Mouse (Mus musculus) adrenal gland, postnatal 14 days (tissue): ENCODE results near the gene Nol7. TPM values are rescaled to one million over a fixed set of nuclear protein-coding genes. Genes with fewer than 3 reads are reported as not detected.

Experiments used
- DNase-seq: peaks from one replicate; pipeline ENCODE4 v3.0.0; 2021; ENCODE audit warnings: mixed read lengths
- long read RNA-seq, 2 experiments: library from polyadenylated mRNA; stranded (forward); transcript quantifications; one replicate each; pipeline ENCODE4 v2.0.0; 2021
- total RNA-seq: library from RNA; stranded (reverse); gene quantifications from 2 replicates; pipeline ENCODE4 v1.2.3, GENCODE M21; 2021

Nol7 gene
- total RNA-seq, result 107 and 108 TPM in 2 replicates
- long read RNA-seq, experiment 1, transcript Nol7-201 (8 exons, 1,800 nt), result major isoform, 62 of 151 reads
- long read RNA-seq, experiment 1, partial matches to known transcripts, result 84 of 151 reads
- long read RNA-seq, experiment 1, other reads (novel, unspliced or antisense), result 3 of 151 reads
- long read RNA-seq, experiment 2, transcript Nol7-201 (8 exons, 1,800 nt), result major isoform, 50 of 135 reads
- long read RNA-seq, experiment 2, partial matches to known transcripts, result 80 of 135 reads
- long read RNA-seq, experiment 2, other reads (novel, unspliced or antisense), result 4 of 135 reads

- DNase-seq, result peak; percentile 97
Measured at GRCm38 (mm10) chr13:43398297-43399080, at the start of gene Nol7. Gene Nol7 (plus strand): TSS chr13:43398390.

DNA sequence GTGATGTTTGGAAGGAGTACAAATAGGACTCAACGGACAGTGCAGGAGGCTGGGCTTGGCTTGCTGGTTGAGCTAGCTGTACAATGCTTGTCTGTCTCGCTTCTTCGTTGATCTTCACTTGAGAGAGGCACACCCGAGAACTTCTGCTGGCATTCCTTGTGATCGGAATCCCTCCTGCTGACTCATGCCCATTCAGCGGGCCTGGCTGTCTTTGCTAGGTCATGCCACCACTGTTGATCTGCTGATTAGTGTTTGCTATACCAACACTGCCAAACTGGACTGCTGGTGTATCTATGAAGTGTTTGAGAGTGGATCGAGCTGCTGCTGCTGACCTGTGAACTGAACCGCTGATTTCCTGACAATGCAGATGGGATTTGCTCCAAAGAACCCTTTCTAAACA is 48.8 kb upstream of the Nol7 start:
- DNase-seq, result no peak

GRCm38 (mm10) chr13:43350489-43351169 is 47.6 kb upstream of the Nol7 start:
- no peak for DNase-seq

GRCm38 (mm10) chr13:43353356-43353755 is 44.8 kb upstream of the Nol7 start:
- no peak for DNase-seq

DNA sequence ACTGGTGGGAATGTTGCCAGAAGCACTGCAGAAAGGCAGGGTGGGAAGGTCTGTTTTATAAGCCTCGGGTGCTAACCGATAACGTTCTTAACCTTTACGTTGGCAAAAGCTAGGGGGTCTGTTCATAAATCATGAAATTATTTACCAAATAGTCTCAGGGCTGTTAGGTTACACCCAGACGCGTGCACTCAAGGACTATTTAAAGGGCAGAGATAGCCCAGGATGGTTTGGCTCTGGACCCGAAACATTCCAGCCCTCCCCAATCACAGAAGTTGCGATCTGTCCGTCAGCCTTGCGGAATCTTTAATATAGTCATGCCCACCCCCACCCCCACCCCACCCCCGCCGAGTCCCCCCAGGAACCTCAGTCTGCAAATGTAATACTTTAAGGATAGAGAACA is 43.8 kb upstream of the Nol7 start:
- DNase-seq, result no peak

GRCm38 (mm10) chr13:43356346-43357125 is 41.7 kb upstream of the Nol7 start:
- DNase-seq, result no peak

DNA sequence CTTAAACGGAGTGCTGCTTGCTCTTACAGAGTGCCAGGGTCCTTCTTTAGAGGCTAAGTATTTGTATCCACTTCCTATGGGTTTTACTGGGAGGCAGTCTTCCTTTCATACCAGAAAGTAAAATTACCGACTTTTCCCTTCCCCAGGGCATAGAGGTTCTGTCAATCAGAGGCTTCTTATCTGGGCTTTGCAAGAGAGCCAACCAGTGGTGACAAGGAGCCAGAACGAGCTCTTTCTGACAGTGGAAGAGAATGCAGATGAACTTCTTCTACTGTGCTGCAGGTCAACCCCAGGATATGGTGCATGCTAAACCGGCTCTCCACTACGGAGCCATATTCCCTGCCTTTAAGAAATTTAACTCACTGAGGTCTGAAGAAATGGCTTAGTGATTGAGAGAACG is 37.7 kb upstream of the Nol7 start:
- no peak for DNase-seq

GRCm38 (mm10) chr13:43362353-43362752 is 35.8 kb upstream of the Nol7 start:
- peak; percentile 25 for DNase-seq

GRCm38 (mm10) chr13:43364985-43365824 is 33.0 kb upstream of the Nol7 start, which contains the start of gene Sirt5:
Gene Sirt5 (plus strand): TSS chr13:43365496.
- peak; percentile 94 for DNase-seq

- no peak for DNase-seq
Measured at GRCm38 (mm10) chr13:43365825-43366184, 32.4 kb upstream of the Nol7 start.

DNA sequence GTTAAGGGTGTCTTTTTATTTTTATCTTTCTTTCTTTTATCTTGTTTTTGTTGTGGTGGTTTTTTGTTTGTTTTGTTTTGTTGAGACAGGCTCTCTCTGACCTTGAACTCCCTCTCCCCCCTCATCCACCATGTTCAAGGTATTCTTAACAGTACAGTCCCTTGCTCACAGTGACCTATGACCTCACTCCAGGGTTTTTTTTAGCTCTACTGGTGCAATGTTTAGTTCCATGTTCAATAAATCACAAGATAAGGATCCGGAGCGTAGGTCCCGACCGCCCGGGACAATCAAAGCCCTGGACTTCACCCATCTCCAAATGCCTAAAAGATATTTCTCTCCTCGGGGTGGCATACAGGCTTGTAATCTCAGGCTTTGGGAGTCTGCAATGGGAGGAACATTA is 28.1 kb upstream of the Nol7 start:
- no peak for DNase-seq

DNA sequence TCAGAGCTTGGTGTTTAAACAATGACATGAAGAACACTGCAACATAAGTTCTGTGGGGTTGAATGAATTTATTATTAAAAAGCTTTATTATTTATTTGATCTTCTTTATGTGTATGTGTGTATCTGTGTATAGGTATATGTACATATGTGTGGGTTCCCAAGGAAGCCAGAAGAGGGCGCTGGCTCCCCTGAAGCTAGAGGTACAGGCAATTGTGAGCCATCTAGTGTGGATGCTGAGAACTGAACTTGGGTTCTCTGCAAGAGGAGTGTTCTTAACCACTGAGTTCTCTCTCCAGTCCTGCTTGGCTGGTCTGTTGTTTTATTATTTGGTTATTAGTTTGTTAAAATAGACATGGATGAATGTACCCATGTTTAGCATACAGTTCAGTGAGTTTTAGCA is 25.3 kb upstream of the Nol7 start:
- DNase-seq, result no peak

GRCm38 (mm10) chr13:43374205-43374604 is 24.0 kb upstream of the Nol7 start:
- DNase-seq, result no peak

- peak; percentile 24 for DNase-seq
Measured at GRCm38 (mm10) chr13:43374918-43375432, 23.2 kb upstream of the Nol7 start.

- DNase-seq, result no peak
Measured at GRCm38 (mm10) chr13:43379989-43380388, 18.2 kb upstream of the Nol7 start.

DNA sequence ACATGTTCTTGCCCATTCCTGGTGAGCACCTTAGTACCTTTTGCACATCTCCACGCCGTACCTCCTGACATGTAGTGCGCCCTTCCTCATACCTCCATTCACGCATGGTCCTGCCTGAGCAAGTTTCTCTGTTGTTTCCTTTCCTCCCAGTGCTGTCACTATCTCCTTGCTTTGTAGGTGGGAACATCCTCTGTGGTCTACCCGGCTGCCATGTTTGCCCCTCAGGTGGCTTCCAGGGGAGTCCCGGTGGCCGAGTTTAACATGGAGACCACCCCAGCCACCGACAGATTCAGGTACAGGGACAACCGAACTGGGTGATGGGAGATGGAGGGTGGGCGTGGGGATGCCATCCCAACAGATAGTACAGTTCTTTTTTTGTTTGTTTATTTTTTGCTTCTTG is 12.9 kb upstream of the Nol7 start:
- DNase-seq, result no peak

DNA sequence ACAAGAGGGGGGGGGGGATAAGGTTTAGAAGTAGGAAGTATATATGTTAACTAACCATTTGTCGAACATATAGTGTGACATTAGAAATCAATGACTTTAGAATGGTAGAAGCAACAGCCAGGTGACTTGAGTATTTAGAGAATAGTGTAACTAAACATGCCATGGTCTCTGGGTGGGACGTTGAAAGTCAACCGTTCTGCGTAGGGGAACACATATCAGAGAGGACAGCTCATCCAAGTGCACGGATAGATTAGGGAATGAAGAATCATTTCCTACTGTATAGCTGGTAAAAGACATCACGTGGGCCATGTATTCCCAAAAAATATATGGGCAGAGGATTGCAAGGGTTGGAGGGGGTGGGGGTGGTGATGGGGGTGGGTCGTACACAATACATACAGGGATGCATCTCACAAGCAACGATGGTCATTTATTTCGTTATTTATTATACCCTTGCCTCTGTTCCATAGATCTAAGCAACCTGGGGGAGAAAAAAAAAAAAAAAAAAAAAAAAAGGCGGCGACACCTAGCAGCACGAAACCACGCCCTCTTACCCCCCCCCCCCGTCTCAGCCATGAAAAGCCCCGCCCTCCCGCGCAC is 392 bp upstream of the Nol7 start:
- DNase-seq, result no peak

- no peak for DNase-seq
Measured at GRCm38 (mm10) chr13:43399576-43399975, 1.4 kb downstream of the Nol7 start.

DNA sequence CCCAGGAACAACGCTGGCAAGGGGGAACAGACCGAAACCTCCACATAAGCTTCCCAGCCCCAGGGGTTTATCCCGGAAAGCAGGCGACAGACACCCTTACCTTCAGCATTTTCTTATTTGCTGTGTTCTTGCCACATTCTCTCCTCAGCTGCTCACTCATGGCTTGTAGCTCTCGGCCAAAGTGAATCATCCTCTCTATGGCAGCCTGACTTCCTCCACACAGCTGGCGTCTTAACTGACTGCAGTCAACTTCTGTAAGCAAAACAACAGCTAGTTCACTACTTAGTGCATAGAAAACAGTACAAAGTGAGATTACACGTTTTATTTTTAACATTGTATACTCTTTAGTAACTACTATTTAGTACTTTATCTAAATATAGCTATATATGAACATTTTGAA is 14.1 kb downstream of the Nol7 start:
- DNase-seq, result no peak

DNA sequence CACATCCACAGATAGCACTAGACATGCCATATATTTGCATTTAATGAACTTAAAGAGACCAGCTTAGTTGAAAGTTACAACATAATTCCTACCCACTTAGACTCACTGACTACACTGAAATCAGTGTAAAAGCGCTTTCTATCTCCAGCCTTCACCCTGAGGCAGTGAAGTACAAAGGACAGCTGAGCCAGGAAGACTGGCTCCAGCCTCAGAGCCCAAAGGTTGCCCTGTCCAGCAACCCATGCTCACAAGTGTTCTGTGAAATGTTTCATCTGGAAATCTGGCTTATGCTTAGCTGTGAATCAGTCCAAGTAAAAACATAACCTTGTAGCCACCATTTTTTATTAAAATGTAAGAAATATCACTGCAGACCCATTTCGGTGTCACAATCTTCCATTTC is 15.4 kb downstream of the Nol7 start:
- DNase-seq, result no peak

- no peak for DNase-seq
Measured at GRCm38 (mm10) chr13:43415249-43415648, 17.1 kb downstream of the Nol7 start.
